Mouse (Mus musculus) neural tube, embryonic 15.5 days (tissue): Measurements from ENCODE around the gene Dlec1. TPM values are rescaled to one million over a fixed set of nuclear protein-coding genes. Genes with fewer than 3 reads are reported as not detected.
A peak's percentile ranks its signal among the peaks of the same experiment; 100 is the strongest.

Experiments
- ATAC-seq: fragments of 200-750 bp; cut with Nextera tagmentation; 2 replicates; pipeline ENCODE4 v1.8.0; 2017; ENCODE audit warnings: mild to moderate bottlenecking, moderate TSS enrichment, moderate library complexity; ENCODE audit not compliant: low FRiP score
- H3K27ac ChIP-seq: fragments of 300-500 bp; sonication (generic); replicated peaks from 2 replicates; pipeline ENCODE4 v1.5.1; 2015; ENCODE audit warnings: mild to moderate bottlenecking, inconsistent platforms
- H3K27me3 ChIP-seq: fragments of 300-500 bp; sonication (generic); replicated peaks from 2 replicates; pipeline ENCODE4 v1.6.1; 2015; ENCODE audit warnings: inconsistent platforms
- H3K36me3 ChIP-seq: fragments of 300-500 bp; sonication (generic); 2 replicates; pipeline ENCODE4 v1.6.1; 2015; ENCODE audit warnings: inconsistent platforms
- H3K4me1 ChIP-seq: fragments of 300-500 bp; sonication (generic); 2 replicates; pipeline ENCODE4 v1.6.1; 2015; ENCODE audit warnings: inconsistent platforms
- H3K4me2 ChIP-seq: fragments of 300-500 bp; sonication (generic); 2 replicates; pipeline ENCODE4 v1.6.1; 2015; ENCODE audit warnings: inconsistent platforms, mild to moderate bottlenecking, moderate library complexity
- H3K4me3 ChIP-seq: fragments of 300-500 bp; sonication (generic); replicated peaks from 2 replicates; pipeline ENCODE4 v1.5.1; 2015; ENCODE audit warnings: mild to moderate bottlenecking, inconsistent platforms
- H3K9ac ChIP-seq: fragments of 300-500 bp; sonication (generic); replicated peaks from 2 replicates; pipeline ENCODE4 v1.6.1; 2015; ENCODE audit warnings: mild to moderate bottlenecking, inconsistent platforms
- H3K9me3 ChIP-seq: fragments of 300-500 bp; sonication (generic); replicated peaks from 2 replicates; pipeline ENCODE4 v1.6.1; 2016; ENCODE audit warnings: inconsistent platforms
- WGBS: fragments of 180-500 bp; shearing (Covaris S2); methylation state at CpG from one replicate; pipeline ENCODE4 v1.1.7; 2015; ENCODE audit warnings: mixed read lengths; 5-methylcytosine and 5-hydroxymethylcytosine counted together
- polyA plus RNA-seq: library from polyadenylated mRNA; unstranded; fragments of >200 nt; fragmentation: Nextera tagmentation; extraction: Ambion mirVana; gene quantifications from 2 replicates; pipeline ENCODE4 v1.2.1, GENCODE M21; 2015

Dlec1 gene
- polyA plus RNA-seq, 1 experiment from 2014 or later, result 1.4 TPM

GRCm38 (mm10) chr9:119146098-119146770 lies 44.0 kb downstream of the Dlec1 start:
- H3K4me3 ChIP-seq, result no peak overlapping the region
- no peak overlapping the region for H3K4me2 ChIP-seq
- no peak for ATAC-seq
- H3K27ac ChIP-seq, result no peak overlapping the region
- no peaks in the 10 kb centered on the region for H3K27me3 ChIP-seq
- H3K9ac ChIP-seq, result no peak overlapping the region
- H3K4me1 ChIP-seq, result no peaks in the 10 kb centered on the region
- 81% methylated on average over 13 of the region's 13 CpGs for WGBS
- H3K36me3 ChIP-seq, result no peaks in the 10 kb centered on the region
- no peaks in the 10 kb centered on the region for H3K9me3 ChIP-seq

- no peak overlapping the region for H3K9ac ChIP-seq
- no peaks in the 10 kb centered on the region for H3K27me3 ChIP-seq
- ATAC-seq, result no peak
- no peaks in the 10 kb centered on the region for H3K4me1 ChIP-seq
- H3K9me3 ChIP-seq, result no peaks in the 10 kb centered on the region
- H3K27ac ChIP-seq, result no peak overlapping the region
- no peaks in the 10 kb centered on the region for H3K36me3 ChIP-seq
- no peak overlapping the region for H3K4me3 ChIP-seq
- 35% methylated on average over 5 of the region's 5 CpGs for WGBS
- no peak overlapping the region for H3K4me2 ChIP-seq
Measured at GRCm38 (mm10) chr9:119149601-119150000, 47.3 kb downstream of the Dlec1 start.

GRCm38 (mm10) chr9:119151751-119152150 lies 49.5 kb downstream of the Dlec1 start:
- WGBS, result 73% methylated on average over 2 of the region's 2 CpGs
- Histone ChIP-seq H3K4me2 (no peak overlapping the region), H3K27ac (no peak overlapping the region), H3K4me3 (no peak overlapping the region), H3K9ac (no peak overlapping the region), H3K36me3 (no peaks in the 10 kb centered on the region), H3K9me3 (no peaks in the 10 kb centered on the region), H3K4me1 (peaks cover 10% of the 10 kb centered on the region), H3K27me3 (peaks cover 12% of the 10 kb centered on the region)
- no peak for ATAC-seq

- 86% methylated on average over 8 of the region's 8 CpGs for WGBS
- no peak for ATAC-seq
- Histone ChIP-seq H3K4me3 (no peak overlapping the region), H3K4me1 (peaks cover 11% of the 10 kb centered on the region), H3K9ac (no peak overlapping the region), H3K9me3 (no peaks in the 10 kb centered on the region), H3K27me3 (peaks cover 20% of the 10 kb centered on the region), H3K36me3 (no peaks in the 10 kb centered on the region), H3K4me2 (no peak overlapping the region), H3K27ac (no peak overlapping the region)
Measured at GRCm38 (mm10) chr9:119155416-119155815, 53.1 kb downstream of the Dlec1 start.

- Histone ChIP-seq H3K27ac (no peak overlapping the region), H3K36me3 (no peaks in the 10 kb centered on the region), H3K4me1 (peaks cover 11% of the 10 kb centered on the region), H3K4me3 (peak overlapping the region; percentile 57), H3K27me3 (peaks cover 20% of the 10 kb centered on the region), H3K4me2 (peak overlapping the region; percentile 70), H3K9ac (no peak overlapping the region), H3K9me3 (no peaks in the 10 kb centered on the region)
- 61% methylated on average over 7 of the region's 7 CpGs for WGBS
- 0 out of 2 replicates have a peak, but pooled peaks have one; percentile 15 for ATAC-seq
Measured at GRCm38 (mm10) chr9:119155826-119156225, 53.5 kb downstream of the Dlec1 start.

- no peaks in the 10 kb centered on the region for H3K9me3 ChIP-seq
- peak within 1 kb of the TSS; percentile 57 for H3K4me3 ChIP-seq
- WGBS, result under 1% methylated on average over 61 of the region's 65 CpGs
- peak; percentile 94 for ATAC-seq
- peaks cover 11% of the 10 kb centered on the region for H3K4me1 ChIP-seq
- peak within 1 kb of the TSS; percentile 47 for H3K9ac ChIP-seq
- H3K27ac ChIP-seq, result no peak within 1 kb of the TSS
- H3K36me3 ChIP-seq, result no peaks in the 10 kb centered on the region
- H3K4me2 ChIP-seq, result peak within 1 kb of the TSS; percentile 70
- peaks cover 20% of the 10 kb centered on the region for H3K27me3 ChIP-seq
Measured at GRCm38 (mm10) chr9:119156278-119157201, 54.3 kb downstream of the Dlec1 start, which contains the start of gene Acaa1b. Acaa1b (minus strand) TSS chr9:119157093.

GRCm38 (mm10) chr9:119158861-119159260 lies 56.6 kb downstream of the Dlec1 start, which contains the start of gene Gm47289:
Gm47289 (plus strand) TSS chr9:119159161.
- Histone ChIP-seq H3K4me2 (no peak within 1 kb of the TSS), H3K9me3 (no peaks in the 10 kb centered on the region), H3K36me3 (no peaks in the 10 kb centered on the region), H3K27ac (no peak within 1 kb of the TSS), H3K27me3 (peaks cover 20% of the 10 kb centered on the region), H3K9ac (no peak within 1 kb of the TSS), H3K4me3 (no peak within 1 kb of the TSS), H3K4me1 (peaks cover 11% of the 10 kb centered on the region)
- WGBS, result 56% methylated on average over 4 of the region's 4 CpGs
- ATAC-seq, result no peak

GRCm38 (mm10) chr9:119160689-119161088 lies 58.4 kb downstream of the Dlec1 start:
- Histone ChIP-seq H3K9me3 (no peaks in the 10 kb centered on the region), H3K36me3 (no peaks in the 10 kb centered on the region), H3K27ac (no peak overlapping the region), H3K4me1 (peaks cover 11% of the 10 kb centered on the region), H3K4me2 (no peak overlapping the region), H3K4me3 (no peak overlapping the region), H3K9ac (no peak overlapping the region), H3K27me3 (peaks cover 12% of the 10 kb centered on the region)
- ATAC-seq, result no peak
- 85% methylated on average over 3 of the region's 3 CpGs for WGBS

- no peaks in the 10 kb centered on the region for H3K36me3 ChIP-seq
- H3K27ac ChIP-seq, result no peak overlapping the region
- no peak overlapping the region for H3K4me2 ChIP-seq
- ATAC-seq, result no peak
- 86% methylated on average over 7 of the region's 7 CpGs for WGBS
- H3K9ac ChIP-seq, result no peak overlapping the region
- H3K4me3 ChIP-seq, result no peak overlapping the region
- no peaks in the 10 kb centered on the region for H3K27me3 ChIP-seq
- no peaks in the 10 kb centered on the region for H3K9me3 ChIP-seq
- no peaks in the 10 kb centered on the region for H3K4me1 ChIP-seq
Measured at GRCm38 (mm10) chr9:119164743-119165142, 62.5 kb downstream of the Dlec1 start.

GRCm38 (mm10) chr9:119165548-119165947 lies 63.3 kb downstream of the Dlec1 start:
- WGBS, result 97% methylated on average over 6 of the region's 6 CpGs
- no peaks in the 10 kb centered on the region for H3K36me3 ChIP-seq
- H3K27me3 ChIP-seq, result no peaks in the 10 kb centered on the region
- H3K9me3 ChIP-seq, result no peaks in the 10 kb centered on the region
- no peak overlapping the region for H3K4me3 ChIP-seq
- no peak overlapping the region for H3K9ac ChIP-seq
- H3K4me1 ChIP-seq, result no peaks in the 10 kb centered on the region
- no peak overlapping the region for H3K27ac ChIP-seq
- no peak overlapping the region for H3K4me2 ChIP-seq
- ATAC-seq, result no peak

- 94% methylated on average over 2 of the region's 2 CpGs for WGBS
Measured at GRCm38 (mm10) chr9:119167608-119168007, 65.3 kb downstream of the Dlec1 start.

GRCm38 (mm10) chr9:119179292-119179691 lies 77.0 kb downstream of the Dlec1 start:
- no peak overlapping the region for H3K4me3 ChIP-seq
- H3K36me3 ChIP-seq, result no peaks in the 10 kb centered on the region
- WGBS, result 92% methylated on average over 11 of the region's 11 CpGs
- H3K4me2 ChIP-seq, result no peak overlapping the region
- H3K27ac ChIP-seq, result no peak overlapping the region
- ATAC-seq, result no peak
- no peaks in the 10 kb centered on the region for H3K27me3 ChIP-seq
- no peak overlapping the region for H3K9ac ChIP-seq
- no peaks in the 10 kb centered on the region for H3K9me3 ChIP-seq
- peaks cover 10% of the 10 kb centered on the region for H3K4me1 ChIP-seq

More at GRCm38 (mm10) chr9:119167608-119168007, 65.3 kb downstream of the Dlec1 start:
- H3K4me1 ChIP-seq, result no peaks in the 10 kb centered on the region
- no peak overlapping the region for H3K4me2 ChIP-seq
- no peaks in the 10 kb centered on the region for H3K9me3 ChIP-seq
- H3K9ac ChIP-seq, result no peak overlapping the region
- H3K36me3 ChIP-seq, result no peaks in the 10 kb centered on the region
- H3K27me3 ChIP-seq, result no peaks in the 10 kb centered on the region
- H3K4me3 ChIP-seq, result no peak overlapping the region
- H3K27ac ChIP-seq, result no peak overlapping the region
- ATAC-seq, result no peak
